Mouse (Mus musculus) intestine, embryonic 16.5 days (tissue): ENCODE results near the gene Abcc10. TPM values are rescaled to one million over a fixed set of nuclear protein-coding genes. Genes with fewer than 3 reads are reported as not detected.
A peak's percentile ranks its signal among the peaks of the same experiment; 100 is the strongest.

Source experiments
- ATAC-seq: fragments of 200-750 bp; cut with Nextera tagmentation; 2 replicates; pipeline ENCODE4 v1.8.0; 2017; ENCODE audit warnings: moderate TSS enrichment, moderate library complexity
- H3K27ac ChIP-seq: fragments of 300-500 bp; sonication (generic); 2 replicates; pipeline ENCODE4 v1.5.1; 2014; ENCODE audit warnings: mild to moderate bottlenecking, low read length
- H3K27me3 ChIP-seq: fragments of 300-500 bp; sonication (generic); replicated peaks from 2 replicates; pipeline ENCODE4 v1.6.1; 2014; ENCODE audit warnings: low read length, control low read depth, mixed read lengths; ENCODE audit not compliant: control insufficient read depth, insufficient read depth
- H3K36me3 ChIP-seq: fragments of 300-500 bp; sonication (generic); 2 replicates; pipeline ENCODE4 v1.6.1; 2014; ENCODE audit warnings: low read length, control low read depth; ENCODE audit not compliant: control insufficient read depth, insufficient read depth
- H3K4me1 ChIP-seq: fragments of 300-500 bp; sonication (generic); 2 replicates; pipeline ENCODE4 v1.6.1; 2014; ENCODE audit warnings: low read length, control low read depth, mixed read lengths; ENCODE audit not compliant: control insufficient read depth, insufficient read depth
- H3K4me2 ChIP-seq: fragments of 300-500 bp; sonication (generic); 2 replicates; pipeline ENCODE4 v1.6.1; 2014; ENCODE audit warnings: low read depth, low read length, control low read depth
- H3K4me3 ChIP-seq: fragments of 300-500 bp; sonication (generic); 2 replicates; pipeline ENCODE4 v1.5.1; 2014; ENCODE audit warnings: mild to moderate bottlenecking, low read length
- H3K9ac ChIP-seq: fragments of 300-500 bp; sonication (generic); 2 replicates; pipeline ENCODE4 v1.6.1; 2014; ENCODE audit warnings: low read depth, low read length
- H3K9me3 ChIP-seq: fragments of 300-500 bp; sonication (generic); 2 replicates; pipeline ENCODE4 v1.6.1; 2016; ENCODE audit warnings: low read length, control low read depth; ENCODE audit not compliant: control insufficient read depth
- WGBS: fragments of 180-500 bp; shearing (Covaris S2); extraction: QIAGEN DNeasy Blood & Tissue Kit; methylation state at CpG from one replicate; pipeline ENCODE4 v1.1.7; 2014; 5-methylcytosine and 5-hydroxymethylcytosine counted together
- polyA plus RNA-seq: library from polyadenylated mRNA; unstranded; fragments of >200 nt; fragmentation: Nextera tagmentation; extraction: Ambion mirVana; gene quantifications from 2 replicates; pipeline ENCODE4 v1.2.1, GENCODE M21; 2015

The Abcc10 gene
- polyA plus RNA-seq, 1 experiment from 2014 or later, result 7.9 TPM

- Histone ChIP-seq H3K27ac (no peak overlapping the region), H3K4me2 (no peak overlapping the region), H3K4me3 (no peak overlapping the region), H3K27me3 (no peaks in the 10 kb centered on the region), H3K4me1 (no peaks in the 10 kb centered on the region), H3K9ac (no peak overlapping the region), H3K36me3 (peaks cover 2% of the 10 kb centered on the region; the same call in 1 of the 2 replicates), H3K9me3 (no peaks in the 10 kb centered on the region)
- 83% methylated on average over 10 of the region's 10 CpGs for WGBS
- ATAC-seq, result no peak
Observed at GRCm38 (mm10) chr17:46315813-46316212, 12.3 kb downstream of the Abcc10 start.

DNA sequence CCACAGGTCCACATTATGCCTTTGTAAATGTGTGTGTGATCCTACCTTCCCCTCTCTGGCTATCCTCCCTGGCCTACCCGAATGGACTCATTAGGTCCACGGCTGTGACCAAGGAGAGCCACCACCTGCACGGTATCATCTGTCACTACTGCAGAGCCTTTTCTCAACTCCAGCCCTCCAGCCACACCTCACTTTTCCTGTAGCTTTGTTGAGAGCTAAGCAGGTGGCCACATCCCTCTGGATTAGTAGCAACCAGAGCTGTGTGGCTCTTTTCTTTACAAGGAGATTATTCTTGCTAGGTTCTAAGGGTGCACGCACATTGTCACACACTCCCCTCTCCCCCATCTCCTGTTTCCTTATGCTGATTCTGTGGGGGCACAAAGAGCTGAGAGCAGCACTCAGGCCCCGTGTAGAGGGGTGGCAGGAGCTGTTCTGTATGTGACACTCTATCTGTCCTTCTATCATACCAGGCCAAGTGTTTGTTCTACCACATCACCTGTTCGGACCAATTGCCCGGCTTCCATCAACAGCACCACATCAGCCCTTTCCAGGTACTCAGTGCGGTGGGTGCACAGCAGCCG is 14.9 kb downstream of the Abcc10 start:
- Histone ChIP-seq H3K9me3 (no peaks in the 10 kb centered on the region), H3K27ac (no peak overlapping the region), H3K4me2 (no peak overlapping the region), H3K9ac (no peak overlapping the region), H3K27me3 (no peaks in the 10 kb centered on the region), H3K4me1 (no peaks in the 10 kb centered on the region), H3K36me3 (no peaks in the 10 kb centered on the region), H3K4me3 (no peak overlapping the region)
- 88% methylated on average over 9 of the region's 9 CpGs for WGBS
- ATAC-seq, result no peak

- Histone ChIP-seq H3K4me1 (no peaks in the 10 kb centered on the region), H3K9me3 (no peaks in the 10 kb centered on the region), H3K27me3 (no peaks in the 10 kb centered on the region), H3K36me3 (no peaks in the 10 kb centered on the region), H3K4me3 (no peak overlapping the region), H3K4me2 (no peak overlapping the region), H3K27ac (no peak overlapping the region), H3K9ac (no peak overlapping the region)
- no peak for ATAC-seq
- WGBS, result 83% methylated on average over 10 of the region's 10 CpGs
Observed at GRCm38 (mm10) chr17:46310515-46310914, 17.6 kb downstream of the Abcc10 start.

- no peak overlapping the region for H3K4me3 ChIP-seq
- H3K9ac ChIP-seq, result no peak overlapping the region
- no peaks in the 10 kb centered on the region for H3K4me1 ChIP-seq
- ATAC-seq, result no peak
- no peaks in the 10 kb centered on the region for H3K27me3 ChIP-seq
- H3K4me2 ChIP-seq, result no peak overlapping the region
- H3K36me3 ChIP-seq, result no peaks in the 10 kb centered on the region
- no peaks in the 10 kb centered on the region for H3K9me3 ChIP-seq
- H3K27ac ChIP-seq, result no peak overlapping the region
- WGBS, result 81% methylated on average over 12 of the region's 12 CpGs
Observed at GRCm38 (mm10) chr17:46309835-46310234, 18.3 kb downstream of the Abcc10 start.

GRCm38 (mm10) chr17:46306956-46307355 is 21.2 kb downstream of the Abcc10 start:
- no peaks in the 10 kb centered on the region for H3K9me3 ChIP-seq
- WGBS, result 91% methylated on average over 15 of the region's 15 CpGs
- no peak overlapping the region for H3K9ac ChIP-seq
- H3K4me2 ChIP-seq, result no peak overlapping the region
- H3K36me3 ChIP-seq, result no peaks in the 10 kb centered on the region
- no peak overlapping the region for H3K4me3 ChIP-seq
- no peaks in the 10 kb centered on the region; the same call in 1 of the 2 replicates for H3K27me3 ChIP-seq
- ATAC-seq, result no peak
- H3K27ac ChIP-seq, result no peak overlapping the region
- H3K4me1 ChIP-seq, result no peaks in the 10 kb centered on the region

- Histone ChIP-seq H3K4me3 (no peak overlapping the region), H3K9me3 (no peaks in the 10 kb centered on the region), H3K4me2 (no peak overlapping the region), H3K27me3 (no peaks in the 10 kb centered on the region; the same call in 1 of the 2 replicates), H3K4me1 (no peaks in the 10 kb centered on the region), H3K27ac (no peak overlapping the region), H3K9ac (no peak overlapping the region), H3K36me3 (no peaks in the 10 kb centered on the region)
- 92% methylated on average over 9 of the region's 9 CpGs for WGBS
- ATAC-seq, result no peak
Observed at GRCm38 (mm10) chr17:46304184-46304583, 24.0 kb downstream of the Abcc10 start.

DNA sequence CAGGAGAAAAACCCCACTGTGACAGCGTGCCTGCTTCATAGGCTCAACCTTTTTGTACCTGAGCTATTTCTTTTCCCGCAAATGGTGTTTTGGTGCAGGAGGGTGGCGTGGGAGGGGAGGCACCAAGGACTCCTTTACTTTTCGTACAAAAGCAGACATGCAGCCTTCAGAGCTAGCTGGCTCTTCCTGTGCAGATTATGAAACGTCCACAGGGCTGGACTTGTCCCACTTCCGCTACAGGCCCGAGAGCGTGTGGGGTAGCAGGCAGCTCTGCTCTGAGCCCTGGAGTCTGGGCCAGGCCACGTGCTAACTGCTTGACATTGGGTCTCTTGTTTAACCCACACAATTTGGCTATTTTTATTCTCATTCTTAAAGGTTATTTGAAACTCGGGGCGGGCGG is 26.3 kb downstream of the Abcc10 start:
- Histone ChIP-seq H3K4me2 (no peak overlapping the region), H3K27me3 (peaks cover 21% of the 10 kb centered on the region), H3K9ac (no peak overlapping the region), H3K36me3 (no peaks in the 10 kb centered on the region), H3K4me3 (no peak overlapping the region), H3K4me1 (peaks cover 19% of the 10 kb centered on the region), H3K27ac (no peak overlapping the region), H3K9me3 (no peaks in the 10 kb centered on the region)
- no peak for ATAC-seq
- whole genome bisulfite sequencing, result 78% methylated on average over 12 of the region's 12 CpGs

- Histone ChIP-seq H3K4me2 (peak overlapping the region; percentile 100), H3K27ac (no peak overlapping the region), H3K36me3 (no peaks in the 10 kb centered on the region), H3K4me3 (peak overlapping the region; percentile 67), H3K4me1 (peaks cover 19% of the 10 kb centered on the region), H3K9me3 (no peaks in the 10 kb centered on the region), H3K27me3 (peaks cover 44% of the 10 kb centered on the region), H3K9ac (peak overlapping the region; percentile 71)
- WGBS, result under 1% methylated on average over 48 of the region's 48 CpGs
- ATAC-seq, result peak; percentile 91
Observed at GRCm38 (mm10) chr17:46298220-46298913, 29.8 kb downstream of the Abcc10 start.

DNA sequence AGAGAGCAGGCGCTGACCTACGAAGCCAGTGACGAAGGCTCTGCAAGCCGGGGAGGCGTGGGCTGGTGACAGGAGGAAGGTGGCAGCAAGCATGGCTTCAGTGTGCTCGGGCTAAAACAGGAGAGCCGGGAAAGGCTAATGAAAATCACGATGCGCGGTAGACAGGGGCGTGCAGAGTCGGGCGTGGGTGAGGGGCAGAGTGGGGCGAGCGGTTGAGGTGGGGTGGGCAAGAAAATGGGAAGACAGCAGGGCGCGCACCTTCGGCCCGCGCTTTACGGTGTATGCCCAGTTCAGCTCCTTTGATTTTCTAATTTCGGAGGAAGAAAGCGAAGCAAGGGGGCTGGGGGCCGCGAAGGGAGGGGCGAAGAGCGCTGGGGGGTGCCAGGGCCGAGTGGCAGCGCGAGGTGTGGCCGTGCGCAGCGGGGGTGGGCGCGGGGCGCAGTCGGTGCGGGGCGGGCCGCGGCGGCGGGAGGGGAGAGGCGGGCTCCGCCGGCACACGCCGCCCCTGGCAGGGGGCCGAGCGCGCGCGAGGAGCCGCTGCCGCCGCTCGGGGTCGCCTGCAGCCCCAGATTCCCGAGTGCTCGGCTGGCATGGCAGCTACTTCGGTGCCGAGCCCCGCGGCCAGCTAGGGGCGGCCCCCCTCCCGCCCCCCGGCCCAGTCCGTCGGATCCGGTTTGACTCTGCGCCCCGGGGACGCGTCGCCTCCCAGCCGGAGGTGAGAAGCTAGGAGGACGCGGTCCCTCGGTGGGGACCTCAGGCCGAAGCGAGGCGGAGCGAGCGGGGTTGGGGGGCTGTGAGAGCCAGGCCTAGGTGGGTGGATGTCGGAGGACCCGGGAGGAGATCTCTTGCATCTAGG is 30.6 kb downstream of the Abcc10 start, which contains the start of gene Dlk2:
Dlk2 (plus strand) TSS at position 58 of the 856 bp plus-strand sequence.
- peak; percentile 18 for ATAC-seq
- H3K4me3 ChIP-seq, result peak within 1 kb of the TSS; percentile 67
- H3K36me3 ChIP-seq, result no peaks in the 10 kb centered on the region
- peak within 1 kb of the TSS; percentile 100 for H3K4me2 ChIP-seq
- H3K9me3 ChIP-seq, result no peaks in the 10 kb centered on the region
- H3K4me1 ChIP-seq, result peaks cover 19% of the 10 kb centered on the region
- H3K27me3 ChIP-seq, result peaks cover 46% of the 10 kb centered on the region
- under 1% methylated on average over 78 of the region's 86 CpGs for WGBS
- H3K9ac ChIP-seq, result peak within 1 kb of the TSS; percentile 71
- H3K27ac ChIP-seq, result no peak within 1 kb of the TSS
